Comparison of ENCODE assay signal across 29 mouse cellular contexts in genomic region chr9:28028156-28028555, GRCm38 (mm10).
DNase-seq lines count a peak whose midpoint lies in the region; ATAC-seq and TF ChIP-seq lines count a peak whose summit lies in the region.
"Had no signal": no experiment of that assay in that cellular context is flagged by ENCODE, and none has a peak within 500 bp of the region (broad histone marks: within the 10 kb centered on the region; RNA-seq: fewer than 3 reads in every experiment).

No protein-coding gene starts in this region.

- peak; percentile 1 for DNase-seq in embryo, embryonic 10.5 days (ENCODE audit: low spot score)
- DNase-seq in embryo, embryonic 10 days (ENCODE audit: low spot score) = no peak
- peak; percentile 30 for DNase-seq in hindbrain, postnatal 0 days (ENCODE audit: low spot score)
- DNase-seq in midbrain, postnatal 0 days (ENCODE audit: low spot score) = peak; percentile 15
- no peak for DNase-seq in midbrain, embryonic 10.5 days (ENCODE audit: low spot score)
- no peak for DNase-seq in gastrocnemius, postnatal 36 days
- no peak for DNase-seq in frontal cortex, postnatal 14 days (ENCODE audit: low spot score in 2 of 2)
- DNase-seq: adrenal gland, adult 8-10 months; cerebellum, adult 2 months; cerebellum, postnatal 25 days; gastrocnemius, postnatal 10 days; heart, adult 18-20 months; heart, postnatal 10 days; kidney, adult 2 months; kidney, postnatal 14 days; right cerebral cortex, postnatal 14 days; thymus, adult 2 months had no signal

- H3K4me2 ChIP-seq in hindbrain, postnatal 0 days (ENCODE audit: low read depth, low read length) = no peak overlapping the region
- no peak overlapping the region for H3K4me2 ChIP-seq in hindbrain, embryonic 12.5 days (replicated peaks)
- no peak overlapping the region for H3K4me2 ChIP-seq in midbrain, postnatal 0 days (ENCODE audit: low read depth, low read length, poor library complexity, severe bottlenecking)
- H3K4me2 ChIP-seq: forebrain, embryonic 12.5 days; heart, embryonic 12.5 days; hindbrain, embryonic 13.5 days; limb, embryonic 15.5 days; lung, embryonic 15.5 days; midbrain, embryonic 12.5 days had no signal

- no peak overlapping the region for H3K9ac ChIP-seq in hindbrain, postnatal 0 days (replicated peaks; ENCODE audit: low read length)
- no peak overlapping the region for H3K9ac ChIP-seq in hindbrain, embryonic 12.5 days
- no peak overlapping the region for H3K9ac ChIP-seq in midbrain, postnatal 0 days (replicated peaks; ENCODE audit: low read length, poor library complexity, severe bottlenecking)
- H3K9ac ChIP-seq: forebrain, embryonic 12.5 days; heart, embryonic 12.5 days; hindbrain, embryonic 13.5 days; limb, embryonic 15.5 days; liver, embryonic 14.5 days; lung, embryonic 15.5 days; midbrain, embryonic 12.5 days had no signal

- H3K27me3 ChIP-seq in hindbrain, postnatal 0 days (ENCODE audit: insufficient read depth, low read length) = no peaks in the 10 kb centered on the region
- no peaks in the 10 kb centered on the region for H3K27me3 ChIP-seq in hindbrain, embryonic 12.5 days
- H3K27me3 ChIP-seq in midbrain, postnatal 0 days (ENCODE audit: insufficient read depth, low read length) = no peaks in the 10 kb centered on the region
- no peaks in the 10 kb centered on the region for H3K27me3 ChIP-seq in midbrain, embryonic 10.5 days (ENCODE audit: low read depth, poor library complexity, severe bottlenecking)
- H3K27me3 ChIP-seq: forebrain, embryonic 12.5 days; heart, embryonic 12.5 days; hindbrain, embryonic 13.5 days; limb, embryonic 15.5 days; lung, embryonic 15.5 days; midbrain, embryonic 12.5 days had no signal

- no peak for TF ChIP-seq CTCF in hindbrain, postnatal 0 days (IDR thresholded peaks at IDR 0.05; ENCODE audit: low read depth)
- TF ChIP-seq CTCF in midbrain, postnatal 0 days (IDR thresholded peaks at IDR 0.05) = no peak

- H3K27ac ChIP-seq in hindbrain, postnatal 0 days = no peak overlapping the region
- H3K27ac ChIP-seq in hindbrain, embryonic 12.5 days = no peak overlapping the region
- H3K27ac ChIP-seq in midbrain, postnatal 0 days (ENCODE audit: low read depth, low read length) = no peak overlapping the region
- H3K27ac ChIP-seq in midbrain, embryonic 10.5 days (replicated peaks) = no peak overlapping the region
- H3K27ac ChIP-seq: forebrain, embryonic 12.5 days; hindbrain, embryonic 13.5 days; limb, embryonic 15.5 days; liver, embryonic 14.5 days; lung, embryonic 15.5 days; macrophage; midbrain, embryonic 12.5 days; stomach, postnatal 0 days had no signal

- intact Hi-C loops in gastrocnemius, postnatal 36 days (cut with DNase I) = no loop called here

- no peak for ATAC-seq in hindbrain, postnatal 0 days
- ATAC-seq in hindbrain, embryonic 12.5 days (ENCODE audit: low FRiP score) = no peak
- ATAC-seq in midbrain, postnatal 0 days (ENCODE audit: low FRiP score) = no peak
- ATAC-seq: CD4-positive, CD25-positive, alpha-beta regulatory T cell, adult 4 months had no signal

- H3K4me3 ChIP-seq in hindbrain, postnatal 0 days (ENCODE audit: low read length) = no peak overlapping the region
- no peak overlapping the region for H3K4me3 ChIP-seq in hindbrain, embryonic 12.5 days
- no peak overlapping the region for H3K4me3 ChIP-seq in midbrain, postnatal 0 days (ENCODE audit: low read depth, low read length)
- H3K4me3 ChIP-seq in midbrain, embryonic 10.5 days = no peak overlapping the region
- H3K4me3 ChIP-seq: erythroblast, embryonic 14.5 days; forebrain, embryonic 12.5 days; heart, embryonic 12.5 days; hindbrain, embryonic 13.5 days; limb, embryonic 15.5 days; lung, embryonic 15.5 days; midbrain, embryonic 12.5 days had no signal

- H3K36me3 ChIP-seq in hindbrain, postnatal 0 days (ENCODE audit: insufficient read depth, low read length) = no peaks in the 10 kb centered on the region
- no peaks in the 10 kb centered on the region for H3K36me3 ChIP-seq in hindbrain, embryonic 12.5 days
- no peaks in the 10 kb centered on the region for H3K36me3 ChIP-seq in midbrain, postnatal 0 days (ENCODE audit: insufficient read depth, low read length)
- no peaks in the 10 kb centered on the region for H3K36me3 ChIP-seq in midbrain, embryonic 10.5 days
- H3K36me3 ChIP-seq: forebrain, embryonic 12.5 days; heart, embryonic 12.5 days; hindbrain, embryonic 13.5 days; limb, embryonic 15.5 days; lung, embryonic 15.5 days; midbrain, embryonic 12.5 days had no signal

- 56% methylated on average over 5 of the region's 5 CpGs for WGBS in hindbrain, postnatal 0 days
- 70% methylated on average over 5 of the region's 5 CpGs for WGBS in hindbrain, embryonic 12.5 days
- 34% methylated on average over 5 of the region's 5 CpGs for WGBS in midbrain, postnatal 0 days
- WGBS in midbrain, embryonic 10.5 days = 89% methylated on average over 5 of the region's 5 CpGs

- H3K4me1 ChIP-seq in hindbrain, postnatal 0 days (ENCODE audit: insufficient read depth, low read length) = no peaks in the 10 kb centered on the region
- H3K4me1 ChIP-seq in hindbrain, embryonic 12.5 days = no peaks in the 10 kb centered on the region; the same call in 1 of the 2 replicates
- no peaks in the 10 kb centered on the region; the same call in 1 of the 2 replicates for H3K4me1 ChIP-seq in midbrain, postnatal 0 days (ENCODE audit: insufficient read depth, low read length)
- peaks cover 4% of the 10 kb centered on the region; the same call in 1 of the 2 replicates for H3K4me1 ChIP-seq in midbrain, embryonic 10.5 days
- H3K4me1 ChIP-seq: limb, embryonic 15.5 days; lung, embryonic 15.5 days had no signal

- no peaks in the 10 kb centered on the region for H3K9me3 ChIP-seq in hindbrain, postnatal 0 days (ENCODE audit: low read length)
- no peaks in the 10 kb centered on the region for H3K9me3 ChIP-seq in hindbrain, embryonic 12.5 days (replicated peaks)
- H3K9me3 ChIP-seq in midbrain, postnatal 0 days (ENCODE audit: low read length) = 0 out of 2 replicates have a peak, but pooled peaks cover 3% of the 10 kb centered on the region
- H3K9me3 ChIP-seq in midbrain, embryonic 10.5 days (replicated peaks) = no peaks in the 10 kb centered on the region
- H3K9me3 ChIP-seq: forebrain, embryonic 12.5 days; heart, embryonic 12.5 days; hindbrain, embryonic 13.5 days; limb, embryonic 15.5 days; lung, embryonic 15.5 days; midbrain, embryonic 12.5 days had no signal

Comparison
In these comparisons a context has a peak if more than half of its experiments do, and no peak if none do; other contexts are left out.
1. DNase-seq: peak in embryo, embryonic 10.5 days (single experiment), hindbrain, postnatal 0 days (single experiment) and midbrain, postnatal 0 days (single experiment); none in embryo, embryonic 10 days (single experiment), midbrain, embryonic 10.5 days (single experiment), gastrocnemius, postnatal 36 days (0 of 2) and frontal cortex, postnatal 14 days (0 of 2).